Mouse (Mus musculus): ENCODE measurements around the gene Uckl1. TPM values are rescaled to one million over a fixed set of nuclear protein-coding genes. Genes with fewer than 3 reads are reported as not detected.

Gene Uckl1
- polyA plus RNA-seq, 2 experiments = 41.2 to 130 TPM

- Histone ChIP-seq H3K9me3 (ENCODE audit: control insufficient read depth, low read length) (no peaks in the 10 kb centered on the region), H3K4me3 (replicated peaks; ENCODE audit: low read length) (no peak overlapping the region), H3K4me2 (replicated peaks; ENCODE audit: low read depth, low read length, severe bottlenecking) (no peak overlapping the region), H3K4me1 (ENCODE audit: control insufficient read depth, insufficient read depth, low read length) (peaks cover 2% of the 10 kb centered on the region; the same call in 1 of the 2 replicates), H3K36me3 (ENCODE audit: control insufficient read depth, insufficient read depth, low read length) (peaks cover 72% of the 10 kb centered on the region), H3K9ac (ENCODE audit: low read depth, low read length, severe bottlenecking) (no peak overlapping the region), H3K27ac (replicated peaks; ENCODE audit: low read depth, low read length) (no peak overlapping the region), H3K27me3 (ENCODE audit: control insufficient read depth, insufficient read depth, low read length) (no peaks in the 10 kb centered on the region)
- 88% methylated on average over 5 of the region's 5 CpGs for WGBS
- no peak for DNase-seq (ENCODE audit: low spot score)
- ATAC-seq (ENCODE audit: low FRiP score, low read depth) = no peak
- no peak for TF ChIP-seq POLR2A (IDR thresholded peaks at IDR 0.05; ENCODE audit: borderline replicate concordance, extremely low read depth, insufficient read depth, insufficient read length)
Observed at GRCm38 (mm10) chr2:181585506-181585905, 814 bp upstream of the Uckl1 start.

GRCm38 (mm10) chr2:181583460-181584257 lies 1.0 kb downstream of the Uckl1 start:
- DNase-seq (ENCODE audit: low spot score) = no peak
- Histone ChIP-seq H3K4me3 (replicated peaks; ENCODE audit: low read length) (no peak overlapping the region), H3K27me3 (ENCODE audit: control insufficient read depth, insufficient read depth, low read length) (no peaks in the 10 kb centered on the region), H3K9me3 (ENCODE audit: control insufficient read depth, low read length) (no peaks in the 10 kb centered on the region), H3K36me3 (ENCODE audit: control insufficient read depth, insufficient read depth, low read length) (peaks cover 57% of the 10 kb centered on the region), H3K4me1 (ENCODE audit: control insufficient read depth, insufficient read depth, low read length) (peaks cover 4% of the 10 kb centered on the region; the same call in 1 of the 2 replicates), H3K4me2 (replicated peaks; ENCODE audit: low read depth, low read length, severe bottlenecking) (no peak overlapping the region), H3K9ac (ENCODE audit: low read depth, low read length, severe bottlenecking) (no peak overlapping the region), H3K27ac (replicated peaks; ENCODE audit: low read depth, low read length) (no peak overlapping the region)
- TF ChIP-seq POLR2A (IDR thresholded peaks at IDR 0.05; ENCODE audit: borderline replicate concordance, extremely low read depth, insufficient read depth, insufficient read length) = no peak
- ATAC-seq (ENCODE audit: low FRiP score, low read depth) = no peak
- 83% methylated on average over 3 of the region's 3 CpGs for WGBS

GRCm38 (mm10) chr2:181582939-181583338 lies 1.8 kb downstream of the Uckl1 start:
- no peak for TF ChIP-seq POLR2A (IDR thresholded peaks at IDR 0.05; ENCODE audit: borderline replicate concordance, extremely low read depth, insufficient read depth, insufficient read length)
- H3K4me1 ChIP-seq (ENCODE audit: control insufficient read depth, insufficient read depth, low read length) = peaks cover 4% of the 10 kb centered on the region; the same call in 1 of the 2 replicates
- no peak overlapping the region for H3K27ac ChIP-seq (replicated peaks; ENCODE audit: low read depth, low read length)
- ATAC-seq (ENCODE audit: low FRiP score, low read depth) = no peak
- H3K9me3 ChIP-seq (ENCODE audit: control insufficient read depth, low read length) = no peaks in the 10 kb centered on the region
- H3K4me2 ChIP-seq (replicated peaks; ENCODE audit: low read depth, low read length, severe bottlenecking) = no peak overlapping the region
- H3K27me3 ChIP-seq (ENCODE audit: control insufficient read depth, insufficient read depth, low read length) = no peaks in the 10 kb centered on the region
- no peak overlapping the region for H3K4me3 ChIP-seq (replicated peaks; ENCODE audit: low read length)
- peaks cover 49% of the 10 kb centered on the region for H3K36me3 ChIP-seq (ENCODE audit: control insufficient read depth, insufficient read depth, low read length)
- 81% methylated on average over 1 of the region's 1 CpGs for WGBS
- no peak for DNase-seq (ENCODE audit: low spot score)
- H3K9ac ChIP-seq (ENCODE audit: low read depth, low read length, severe bottlenecking) = no peak overlapping the region

- peak overlapping the region; percentile 97; the same call in 1 of the 2 replicates for H3K4me2 ChIP-seq (replicated peaks; ENCODE audit: low read depth, low read length, severe bottlenecking)
- no peak overlapping the region; the same call in 1 of the 2 replicates for H3K4me3 ChIP-seq (replicated peaks; ENCODE audit: low read length)
- no peaks in the 10 kb centered on the region for H3K27me3 ChIP-seq (ENCODE audit: control insufficient read depth, insufficient read depth, low read length)
- no peak for TF ChIP-seq POLR2A (IDR thresholded peaks at IDR 0.05; ENCODE audit: borderline replicate concordance, extremely low read depth, insufficient read depth, insufficient read length)
- no peak overlapping the region for H3K27ac ChIP-seq (replicated peaks; ENCODE audit: low read depth, low read length)
- no peak overlapping the region for H3K9ac ChIP-seq (ENCODE audit: low read depth, low read length, severe bottlenecking)
- peaks cover 44% of the 10 kb centered on the region for H3K36me3 ChIP-seq (ENCODE audit: control insufficient read depth, insufficient read depth, low read length)
- ATAC-seq (ENCODE audit: low FRiP score, low read depth) (no peak; the same call in 1 of the 2 replicates), DNase-seq (ENCODE audit: low spot score) (no peak)
- H3K9me3 ChIP-seq (ENCODE audit: control insufficient read depth, low read length) = no peaks in the 10 kb centered on the region
- WGBS = 83% methylated on average over 2 of the region's 2 CpGs
- peaks cover 4% of the 10 kb centered on the region; the same call in 1 of the 2 replicates for H3K4me1 ChIP-seq (ENCODE audit: control insufficient read depth, insufficient read depth, low read length)
Observed at GRCm38 (mm10) chr2:181582358-181582757, 2.3 kb downstream of the Uckl1 start.

DNA sequence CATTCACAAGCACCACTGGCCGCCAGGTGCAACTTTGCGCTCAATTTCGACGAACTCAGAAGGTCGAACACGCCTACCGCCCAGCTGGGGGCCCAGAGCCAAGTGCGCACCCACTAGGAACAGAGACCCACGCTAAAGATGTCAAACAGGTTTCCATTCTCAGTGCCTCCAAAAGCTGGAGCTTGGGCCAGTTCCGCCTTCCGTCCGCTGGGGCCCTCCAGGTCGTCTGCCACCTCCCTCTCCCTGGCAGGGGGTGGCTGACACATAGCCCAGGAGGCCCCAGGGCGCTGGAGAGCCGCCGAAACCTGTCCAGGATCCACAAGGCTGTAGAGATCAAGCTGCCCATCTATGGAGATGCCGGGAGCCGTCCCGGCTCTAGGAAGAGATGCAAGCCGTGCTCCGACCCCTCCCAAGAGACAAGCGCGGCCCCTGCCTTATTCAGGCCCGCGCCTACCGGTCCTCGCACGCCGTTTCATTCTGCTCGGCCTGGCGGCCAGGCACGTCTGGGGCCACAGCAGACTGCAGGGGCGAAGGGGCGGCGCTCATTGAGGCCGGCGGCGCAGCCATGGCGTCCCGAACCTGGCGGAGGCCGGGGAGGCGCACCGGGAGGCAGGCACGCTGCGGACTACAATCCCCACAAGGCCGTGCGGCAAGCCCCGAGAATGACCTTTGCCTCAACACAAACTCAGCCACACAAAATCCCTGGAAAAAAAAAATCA lies 3.1 kb downstream of the Uckl1 start:
- WGBS = 2% methylated on average over 49 of the region's 49 CpGs
- ATAC-seq (ENCODE audit: low FRiP score, low read depth) = peak; percentile 83

More for the DNA sequence above, 3.1 kb downstream of the Uckl1 start:
- H3K4me2 ChIP-seq (replicated peaks; ENCODE audit: low read depth, low read length, severe bottlenecking) = peak overlapping the region; percentile 97
- peak; percentile 40; the same call in 1 of the 2 replicates for TF ChIP-seq POLR2A (IDR thresholded peaks at IDR 0.05; ENCODE audit: borderline replicate concordance, extremely low read depth, insufficient read depth, insufficient read length)
- no peaks in the 10 kb centered on the region for H3K9me3 ChIP-seq (ENCODE audit: control insufficient read depth, low read length)
- DNase-seq (ENCODE audit: low spot score) = peak; percentile 73
- H3K4me3 ChIP-seq (replicated peaks; ENCODE audit: low read length) = peak overlapping the region; percentile 78
- peak overlapping the region; percentile 85 for H3K9ac ChIP-seq (ENCODE audit: low read depth, low read length, severe bottlenecking)
- peaks cover 4% of the 10 kb centered on the region; the same call in 1 of the 2 replicates for H3K4me1 ChIP-seq (ENCODE audit: control insufficient read depth, insufficient read depth, low read length)
- H3K36me3 ChIP-seq (ENCODE audit: control insufficient read depth, insufficient read depth, low read length) = peaks cover 36% of the 10 kb centered on the region
- H3K27ac ChIP-seq (replicated peaks; ENCODE audit: low read depth, low read length) = peak overlapping the region; percentile 89
- H3K27me3 ChIP-seq (ENCODE audit: control insufficient read depth, insufficient read depth, low read length) = no peaks in the 10 kb centered on the region

All from limb, embryonic 14.5 days (tissue).